Mouse (Mus musculus) heart, adult 2 months (tissue): ENCODE results near the gene Cwc27. TPM values are rescaled to one million over a fixed set of nuclear protein-coding genes. Genes with fewer than 3 reads are reported as not detected.

ENCODE experiments used
- DNase-seq, 2 experiments: peaks; one replicate each; pipeline ENCODE4 v3.0.0; 2021
- H3K27ac ChIP-seq: fragments of 200-600 bp; 2 replicates; pipeline ENCODE4 v1.8.1; 2022
- H3K27me3 ChIP-seq: fragments of 200-500 bp; 2 replicates; pipeline ENCODE4 v1.6.1; 2012; ENCODE audit warnings: mild to moderate bottlenecking, low read length, inconsistent platforms, mixed read lengths; ENCODE audit not compliant: control insufficient read depth, insufficient read depth
- H3K36me3 ChIP-seq: fragments of 200-500 bp; 2 replicates; pipeline ENCODE4 v1.6.1; 2012; ENCODE audit warnings: low read length, inconsistent platforms; ENCODE audit not compliant: control insufficient read depth, insufficient read depth
- H3K4me1 ChIP-seq: fragments of 200-500 bp; 2 replicates; pipeline ENCODE4 v1.6.1; 2011; ENCODE audit warnings: low read length; ENCODE audit not compliant: control insufficient read depth, insufficient read depth
- H3K4me3 ChIP-seq: fragments of 200-600 bp; 2 replicates; pipeline ENCODE4 v1.8.1; 2022
- H3K79me2 ChIP-seq: fragments of 200-500 bp; replicated peaks from 2 replicates; pipeline ENCODE4 v1.6.1; 2012; ENCODE audit warnings: mild to moderate bottlenecking, inconsistent platforms, low read length, moderate library complexity, mixed read lengths; ENCODE audit not compliant: control insufficient read depth, insufficient read depth
- H3K9ac ChIP-seq: fragments of 200-500 bp; 2 replicates; pipeline ENCODE4 v1.6.1; 2012; ENCODE audit warnings: low read depth, mild to moderate bottlenecking, control low read depth, inconsistent platforms, low read length, mixed read lengths
- CTCF ChIP-seq: fragments of 200-600 bp; IDR thresholded peaks from 2 replicates; pipeline ENCODE4 v1.8.1; 2022; ENCODE audit warnings: antibody characterized with exemption, mild to moderate bottlenecking, moderate library complexity
- EP300 ChIP-seq: fragments of 200-500 bp; IDR thresholded peaks from 2 replicates; pipeline ENCODE4 v1.6.1; 2011; ENCODE audit warnings: low read depth, low read length, control low read depth; ENCODE audit not compliant: insufficient read depth
- POLR2A ChIP-seq: fragments of 200-500 bp; IDR thresholded peaks from 2 replicates; pipeline ENCODE4 v1.6.1; 2011; ENCODE audit warnings: mild to moderate bottlenecking, low read depth, low read length, control low read depth; ENCODE audit not compliant: insufficient read depth
- WGBS: fragments of 180-500 bp; shearing (Covaris S2); methylation state at CpG from one replicate; pipeline ENCODE4 v1.1.7; 2018; 5-methylcytosine and 5-hydroxymethylcytosine counted together
- intact Hi-C: fragments of 180-260 bp; cut with DNase I; formaldehyde crosslinking; loops from one replicate; pipeline ENCODE4 v1.15.1; 2025
- polyA plus RNA-seq: library from polyadenylated mRNA; depleted of rRNA; stranded (reverse); fragments of >200 nt; gene quantifications from 2 replicates; pipeline ENCODE4 v1.2.3, GENCODE M21; 2012
- total RNA-seq, 2 experiments: library from RNA; stranded (reverse); gene quantifications; 2 replicates each; pipeline ENCODE4 v1.2.3; 2021

Gene Cwc27
- total and polyA plus RNA-seq, 3 experiments: 4.5 to 15.2 (median 13.5) TPM

DNA sequence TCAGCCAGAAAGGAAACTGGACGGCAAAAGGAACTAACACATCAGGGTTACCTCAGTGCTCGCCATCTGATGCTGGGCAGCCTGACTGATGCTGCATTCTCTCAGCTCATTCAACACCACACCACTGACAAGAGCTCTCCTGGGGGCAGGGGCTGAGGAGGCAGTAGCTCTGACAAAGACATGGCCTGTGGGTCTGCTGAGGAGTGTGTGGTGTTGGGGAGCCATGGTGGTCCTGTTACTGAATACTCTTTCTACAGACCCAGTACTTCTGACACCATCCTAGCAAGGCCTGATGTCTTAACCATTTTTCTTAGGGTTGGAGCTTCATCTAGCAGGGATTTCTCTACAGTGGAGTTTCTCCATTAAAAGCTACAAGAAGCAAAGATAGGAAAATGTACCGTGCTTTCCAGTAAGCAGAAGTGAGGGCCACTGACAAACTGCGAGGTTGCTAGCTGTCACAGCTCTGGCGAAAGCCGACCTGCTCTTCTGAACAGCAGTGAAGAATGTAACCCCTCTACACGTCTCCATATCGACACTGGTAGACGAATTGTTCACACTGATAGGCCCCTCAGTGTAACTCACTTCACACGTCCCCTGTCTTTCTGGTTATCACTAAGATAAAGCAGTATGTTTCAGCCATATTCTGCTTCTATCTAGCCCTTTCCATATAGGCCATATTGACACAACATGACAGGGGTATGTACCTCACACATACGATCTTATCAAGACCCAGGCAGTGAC, 189.6 kb downstream of the Cwc27 start:
- Histone ChIP-seq H3K27ac (no peak overlapping the region), H3K36me3 (no peaks in the 10 kb centered on the region), H3K4me3 (no peak overlapping the region), H3K9ac (no peak overlapping the region), H3K4me1 (peaks cover 1% of the 10 kb centered on the region; the same call in 1 of the 2 replicates), H3K79me2 (no peaks in the 10 kb centered on the region), H3K27me3 (no peaks in the 10 kb centered on the region)
- 77% methylated on average over 11 of the region's 11 CpGs for WGBS
- intact Hi-C loops: no loop called here
- TF ChIP-seq POLR2A (no peak), CTCF (no peak), EP300 (no peak)
- no peak for DNase-seq

DNA sequence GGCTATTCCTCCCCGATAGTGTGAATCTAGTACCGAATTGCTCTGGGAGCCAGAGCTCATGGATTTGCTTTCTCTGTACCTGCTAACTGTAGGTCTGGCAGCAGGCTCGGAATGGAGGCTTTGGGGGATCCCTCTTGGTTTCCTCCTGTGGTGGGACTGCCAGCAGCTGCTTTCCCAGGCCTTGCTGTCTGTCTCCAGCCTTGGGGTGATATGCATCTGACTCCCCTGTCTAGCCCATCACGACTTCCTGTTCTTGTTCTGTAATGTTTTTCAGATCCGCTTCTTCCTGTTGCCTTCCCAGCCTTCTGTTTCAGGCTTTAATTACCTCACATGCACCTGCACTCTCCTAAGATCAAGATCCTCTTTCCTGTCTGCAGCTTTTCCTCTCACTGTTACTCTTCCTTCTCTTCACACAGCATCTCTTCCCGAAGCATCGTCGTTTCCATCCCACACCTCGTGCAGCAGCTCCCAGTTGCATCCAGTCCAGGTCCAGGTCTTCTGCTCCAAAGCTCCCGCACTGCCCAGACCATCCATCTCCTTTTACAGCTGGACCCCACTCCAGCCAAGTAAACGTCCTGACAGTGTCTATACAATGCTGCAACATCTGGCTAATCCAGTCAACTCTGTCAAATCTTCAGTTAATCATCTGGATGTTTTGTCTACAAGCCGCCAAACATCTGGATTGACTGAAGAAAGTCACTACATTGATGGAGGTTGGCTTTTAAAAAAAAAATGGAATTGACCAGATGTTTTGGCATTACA, 193.6 kb downstream of the Cwc27 start:
- intact Hi-C loops: no loop called here
- no peaks in the 10 kb centered on the region for H3K27me3 ChIP-seq
- no peaks in the 10 kb centered on the region for H3K36me3 ChIP-seq
- WGBS: 60% methylated on average over 12 of the region's 12 CpGs
- H3K4me3 ChIP-seq: no peak overlapping the region
- H3K4me1 ChIP-seq: peaks cover 1% of the 10 kb centered on the region; the same call in 1 of the 2 replicates
- no peak overlapping the region for H3K27ac ChIP-seq
- H3K79me2 ChIP-seq: no peaks in the 10 kb centered on the region
- H3K9ac ChIP-seq: no peak overlapping the region
- TF ChIP-seq CTCF: no peak
- TF ChIP-seq EP300: no peak
- no peak for TF ChIP-seq POLR2A
- no peak for DNase-seq

DNA sequence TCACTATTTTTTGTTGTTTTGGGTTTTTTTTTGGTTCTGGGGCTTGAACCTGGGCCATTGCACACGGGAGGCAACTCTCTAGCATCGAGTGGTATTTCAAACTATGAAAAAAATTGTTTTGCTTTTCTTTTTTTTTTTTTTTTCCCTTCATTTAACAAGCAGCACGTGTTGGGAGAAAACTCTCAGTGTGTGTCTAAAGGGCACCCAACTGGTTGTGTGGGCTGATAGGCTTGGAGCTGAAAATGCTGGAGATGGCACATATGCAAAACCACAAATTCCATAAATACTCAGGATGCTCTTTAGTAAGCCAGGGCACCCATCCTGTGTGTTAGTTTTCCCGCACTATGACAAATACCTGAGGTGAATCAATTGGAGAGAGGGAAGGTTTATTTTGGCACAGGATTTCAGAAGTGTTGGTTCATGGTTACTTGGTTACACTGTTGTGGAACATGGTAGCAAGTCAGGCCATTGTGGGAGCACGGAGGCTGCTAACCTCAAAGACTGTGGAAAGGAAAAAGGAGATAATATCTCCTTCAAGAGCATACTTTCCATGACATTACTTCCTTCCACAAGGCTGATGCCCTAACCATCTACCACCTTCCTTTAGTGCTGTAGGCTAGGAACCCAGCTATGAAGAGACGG, 194.7 kb downstream of the Cwc27 start:
- Histone ChIP-seq H3K36me3 (no peaks in the 10 kb centered on the region), H3K9ac (no peak overlapping the region), H3K27me3 (no peaks in the 10 kb centered on the region), H3K4me3 (no peak overlapping the region), H3K4me1 (peaks cover 1% of the 10 kb centered on the region; the same call in 1 of the 2 replicates), H3K79me2 (no peaks in the 10 kb centered on the region), H3K27ac (no peak overlapping the region)
- 74% methylated on average over 6 of the region's 6 CpGs for WGBS
- no peak for TF ChIP-seq POLR2A
- no peak for TF ChIP-seq CTCF
- no peak for TF ChIP-seq EP300
- intact Hi-C loops: no loop called here
- DNase-seq: no peak

DNA sequence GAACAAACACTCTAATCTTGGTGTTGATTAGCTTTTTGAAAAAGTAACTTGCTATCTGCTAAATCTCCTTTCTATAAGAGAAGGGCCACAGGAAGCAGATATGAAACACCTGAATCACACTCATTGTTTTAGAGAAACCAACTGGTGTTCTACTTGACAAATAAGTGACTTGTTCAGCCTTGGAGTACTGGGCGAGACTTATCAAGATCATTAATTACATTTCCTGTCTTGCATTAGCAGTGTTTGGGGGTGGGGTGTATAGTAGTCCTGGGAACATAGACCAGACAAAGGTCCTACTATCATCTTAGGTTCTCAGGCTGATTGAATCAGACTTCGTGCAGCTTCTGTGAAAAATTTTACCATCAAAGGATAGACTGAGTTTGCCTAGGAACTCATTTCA, 196.5 kb downstream of the Cwc27 start:
- peaks cover 1% of the 10 kb centered on the region; the same call in 1 of the 2 replicates for H3K4me1 ChIP-seq
- H3K27ac ChIP-seq: no peak overlapping the region
- DNase-seq: no peak
- intact Hi-C loops: no loop called here
- no peaks in the 10 kb centered on the region for H3K36me3 ChIP-seq
- no peak overlapping the region for H3K9ac ChIP-seq
- no peak for TF ChIP-seq POLR2A
- TF ChIP-seq EP300: no peak
- no peak for TF ChIP-seq CTCF
- WGBS: 49% methylated on average over 2 of the region's 2 CpGs
- H3K4me3 ChIP-seq: no peak overlapping the region
- no peaks in the 10 kb centered on the region for H3K27me3 ChIP-seq
- H3K79me2 ChIP-seq: no peaks in the 10 kb centered on the region

DNA sequence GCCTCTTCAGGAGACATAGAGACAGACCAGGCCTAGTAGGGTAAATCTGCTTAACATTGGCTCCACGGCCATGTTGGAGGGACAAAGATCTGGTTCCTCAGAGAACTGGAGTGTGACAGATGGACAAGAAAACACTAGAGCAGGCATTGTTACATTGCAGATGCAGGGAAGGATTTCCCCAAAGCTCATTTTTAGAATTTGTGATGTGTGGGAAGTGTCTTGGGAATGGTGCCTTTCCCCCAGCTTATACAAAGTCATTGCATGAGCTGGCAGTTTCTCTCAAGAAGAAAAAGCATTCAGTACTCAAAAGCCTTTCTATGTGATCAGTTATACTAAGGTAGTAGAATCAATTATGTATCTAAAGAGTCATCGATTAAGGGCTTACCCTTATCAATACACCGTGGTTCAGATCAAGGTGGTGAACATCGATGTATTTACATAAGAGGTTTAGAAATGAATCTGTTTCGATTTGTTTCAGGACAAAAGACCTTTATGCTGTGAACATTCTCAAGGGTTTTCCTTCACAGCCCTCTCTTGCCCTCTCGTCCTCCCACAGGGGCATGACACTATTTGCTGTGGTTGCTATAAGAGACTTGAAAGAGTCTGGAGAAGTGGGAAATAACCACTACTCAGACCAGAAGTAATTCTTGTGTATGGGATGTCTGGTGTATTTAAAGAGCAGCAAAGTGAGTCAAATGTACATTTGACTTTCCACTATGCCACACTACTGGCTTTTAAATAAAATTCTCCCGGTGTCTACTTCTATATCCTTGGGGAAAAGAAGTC, 197.2 kb downstream of the Cwc27 start:
- 89% methylated on average over 7 of the region's 7 CpGs for WGBS
- Histone ChIP-seq H3K4me3 (no peak overlapping the region), H3K27ac (no peak overlapping the region)

More for the DNA sequence above, 197.2 kb downstream of the Cwc27 start:
- no peaks in the 10 kb centered on the region for H3K79me2 ChIP-seq
- H3K36me3 ChIP-seq: no peaks in the 10 kb centered on the region
- H3K9ac ChIP-seq: no peak overlapping the region
- peaks cover 1% of the 10 kb centered on the region; the same call in 1 of the 2 replicates for H3K4me1 ChIP-seq
- DNase-seq: no peak
- H3K27me3 ChIP-seq: no peaks in the 10 kb centered on the region
- intact Hi-C loops: no loop called here
- no peak for TF ChIP-seq POLR2A
- no peak for TF ChIP-seq EP300
- no peak for TF ChIP-seq CTCF
